Mouse (Mus musculus): ENCODE data around the gene Becn1. TPM values are rescaled to one million over a fixed set of nuclear protein-coding genes. Genes with fewer than 3 reads are reported as not detected.

The Becn1 gene
- total and polyA plus RNA-seq, 3 experiments, result 46.3 to 148 (median 97.7) TPM

GRCm38 (mm10) chr11:101277381-101278222 lies 24.5 kb downstream of the Becn1 start:
- Histone ChIP-seq H3K4me1 (ENCODE audit: insufficient read depth, low read depth, low read length) (peaks cover 53% of the 10 kb centered on the region), H3K4me3 (ENCODE audit: low read depth, low read length) (peak overlapping the region; percentile 91), H3K9me3 (replicated peaks) (no peaks in the 10 kb centered on the region), H3K27me3 (ENCODE audit: insufficient read depth, low read length) (no peaks in the 10 kb centered on the region), H3K36me3 (replicated peaks) (peaks cover 52% of the 10 kb centered on the region)
- ATAC-seq (ENCODE audit: extremely low read depth, insufficient number of reproducible peaks, low FRiP score, poor library complexity, severe bottlenecking) (peak; percentile 55), DNase-seq (ENCODE audit: low spot score) (peak; percentile 62)
- TF ChIP-seq GATA2 (IDR thresholded peaks at IDR 0.05; ENCODE audit: borderline replicate concordance, low read depth, low read length), result no peak
- TF ChIP-seq TAL1 (conservative IDR thresholded peaks at IDR 0.05; ENCODE audit: low read depth, low read length), result no peak
- no peak for TF ChIP-seq CTCF (IDR thresholded peaks at IDR 0.05; ENCODE audit: low read depth, low read length)
- no peak for TF ChIP-seq POLR2AphosphoS5 (IDR thresholded peaks at IDR 0.05; ENCODE audit: insufficient replicate concordance, low read depth, low read length)
- no peak for TF ChIP-seq GATA1 (IDR thresholded peaks at IDR 0.05; ENCODE audit: borderline replicate concordance, low read length)

- Histone ChIP-seq H3K4me1 (ENCODE audit: insufficient read depth, low read depth, low read length) (peaks cover 57% of the 10 kb centered on the region), H3K9me3 (replicated peaks) (no peaks in the 10 kb centered on the region), H3K27me3 (ENCODE audit: insufficient read depth, low read length) (no peaks in the 10 kb centered on the region), H3K4me3 (ENCODE audit: low read depth, low read length) (peak overlapping the region; percentile 91; the same call in 1 of the 2 replicates), H3K36me3 (replicated peaks) (peaks cover 62% of the 10 kb centered on the region)
- DNase-seq (ENCODE audit: low spot score), result no peak
- no peak for ATAC-seq (ENCODE audit: extremely low read depth, insufficient number of reproducible peaks, low FRiP score, poor library complexity, severe bottlenecking)
- TF ChIP-seq CTCF (IDR thresholded peaks at IDR 0.05; ENCODE audit: low read depth, low read length) (no peak), GATA2 (IDR thresholded peaks at IDR 0.05; ENCODE audit: borderline replicate concordance, low read depth, low read length) (no peak), GATA1 (IDR thresholded peaks at IDR 0.05; ENCODE audit: borderline replicate concordance, low read length) (no peak), TAL1 (conservative IDR thresholded peaks at IDR 0.05; ENCODE audit: low read depth, low read length) (no peak), POLR2AphosphoS5 (IDR thresholded peaks at IDR 0.05; ENCODE audit: insufficient replicate concordance, low read depth, low read length) (no peak)
Measured at GRCm38 (mm10) chr11:101276319-101277070, 25.6 kb downstream of the Becn1 start.

DNA sequence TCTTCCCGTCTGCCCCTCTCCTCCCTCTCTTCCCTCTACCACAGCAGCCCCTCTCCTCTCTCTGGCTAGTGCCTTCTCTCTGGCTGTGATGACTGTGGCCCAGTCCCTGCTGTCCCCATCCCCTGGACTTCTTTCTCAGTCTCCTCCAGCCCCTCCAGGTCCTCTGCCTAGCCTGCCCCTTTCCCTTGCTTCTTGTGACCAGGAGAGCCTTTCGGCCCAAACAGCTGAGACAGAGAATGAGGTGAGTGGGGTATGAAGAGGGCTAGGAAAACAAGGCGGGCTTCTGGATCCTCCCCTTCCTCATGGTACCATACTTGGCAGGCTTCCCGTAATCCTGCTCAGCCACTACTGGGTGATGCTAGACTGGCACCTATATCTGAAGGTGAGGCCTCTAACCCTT lies 26.8 kb downstream of the Becn1 start:
- no peaks in the 10 kb centered on the region for H3K27me3 ChIP-seq (ENCODE audit: insufficient read depth, low read length)
- no peak for DNase-seq (ENCODE audit: low spot score)
- no peak for ATAC-seq (ENCODE audit: extremely low read depth, insufficient number of reproducible peaks, low FRiP score, poor library complexity, severe bottlenecking)
- TF ChIP-seq GATA1 (IDR thresholded peaks at IDR 0.05; ENCODE audit: borderline replicate concordance, low read length) (no peak), TAL1 (conservative IDR thresholded peaks at IDR 0.05; ENCODE audit: low read depth, low read length) (no peak), POLR2AphosphoS5 (IDR thresholded peaks at IDR 0.05; ENCODE audit: insufficient replicate concordance, low read depth, low read length) (no peak), CTCF (IDR thresholded peaks at IDR 0.05; ENCODE audit: low read depth, low read length) (no peak), GATA2 (IDR thresholded peaks at IDR 0.05; ENCODE audit: borderline replicate concordance, low read depth, low read length) (no peak)
- H3K9me3 ChIP-seq (replicated peaks), result no peaks in the 10 kb centered on the region
- no peak overlapping the region for H3K4me3 ChIP-seq (ENCODE audit: low read depth, low read length)
- H3K4me1 ChIP-seq (ENCODE audit: insufficient read depth, low read depth, low read length), result peaks cover 62% of the 10 kb centered on the region
- peaks cover 73% of the 10 kb centered on the region for H3K36me3 ChIP-seq (replicated peaks)

- Histone ChIP-seq H3K4me3 (ENCODE audit: low read depth, low read length) (no peak overlapping the region), H3K36me3 (replicated peaks) (peaks cover 91% of the 10 kb centered on the region), H3K9me3 (replicated peaks) (no peaks in the 10 kb centered on the region), H3K27me3 (ENCODE audit: insufficient read depth, low read length) (no peaks in the 10 kb centered on the region), H3K4me1 (ENCODE audit: insufficient read depth, low read depth, low read length) (peaks cover 65% of the 10 kb centered on the region)
- TF ChIP-seq GATA2 (IDR thresholded peaks at IDR 0.05; ENCODE audit: borderline replicate concordance, low read depth, low read length) (no peak), CTCF (IDR thresholded peaks at IDR 0.05; ENCODE audit: low read depth, low read length) (no peak), GATA1 (IDR thresholded peaks at IDR 0.05; ENCODE audit: borderline replicate concordance, low read length) (no peak), TAL1 (conservative IDR thresholded peaks at IDR 0.05; ENCODE audit: low read depth, low read length) (no peak), POLR2AphosphoS5 (IDR thresholded peaks at IDR 0.05; ENCODE audit: insufficient replicate concordance, low read depth, low read length) (no peak)
- DNase-seq (ENCODE audit: low spot score), result no peak
- no peak for ATAC-seq (ENCODE audit: extremely low read depth, insufficient number of reproducible peaks, low FRiP score, poor library complexity, severe bottlenecking)
Measured at GRCm38 (mm10) chr11:101272446-101272845, 29.6 kb downstream of the Becn1 start.

GRCm38 (mm10) chr11:101269577-101270116 lies 32.4 kb downstream of the Becn1 start:
- Histone ChIP-seq H3K4me3 (ENCODE audit: low read depth, low read length) (peak overlapping the region; percentile 3; the same call in 1 of the 2 replicates), H3K4me1 (ENCODE audit: insufficient read depth, low read depth, low read length) (peaks cover 43% of the 10 kb centered on the region), H3K27me3 (ENCODE audit: insufficient read depth, low read length) (no peaks in the 10 kb centered on the region), H3K9me3 (replicated peaks) (no peaks in the 10 kb centered on the region), H3K36me3 (replicated peaks) (peaks cover 88% of the 10 kb centered on the region)
- TF ChIP-seq GATA1 (IDR thresholded peaks at IDR 0.05; ENCODE audit: borderline replicate concordance, low read length) (no peak), TAL1 (conservative IDR thresholded peaks at IDR 0.05; ENCODE audit: low read depth, low read length) (peak; percentile 15; the same call in 1 of the 2 replicates)
- ATAC-seq (ENCODE audit: extremely low read depth, insufficient number of reproducible peaks, low FRiP score, poor library complexity, severe bottlenecking) (no peak), DNase-seq (ENCODE audit: low spot score) (no peak)

DNA sequence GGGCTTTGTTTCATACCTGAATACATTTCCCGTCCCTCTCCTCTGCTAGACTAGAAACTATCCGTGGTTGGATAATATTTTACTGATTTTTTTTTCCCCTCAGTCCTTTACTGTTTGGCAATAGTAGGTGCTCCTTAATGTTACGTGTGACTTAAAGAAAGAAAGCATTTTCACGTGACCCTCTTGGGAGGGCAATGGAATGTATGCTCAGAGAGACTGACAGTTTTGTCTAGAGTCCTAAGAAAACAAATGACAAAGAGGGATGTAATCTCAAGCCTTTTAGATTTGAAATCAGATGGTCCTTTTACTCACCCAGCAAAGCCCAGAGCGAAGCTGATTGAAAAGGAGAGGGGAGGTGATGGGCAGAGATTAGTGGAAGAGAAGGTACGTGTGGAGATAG lies 36.2 kb downstream of the Becn1 start:
- Histone ChIP-seq H3K27me3 (ENCODE audit: insufficient read depth, low read length) (no peaks in the 10 kb centered on the region), H3K4me3 (ENCODE audit: low read depth, low read length) (no peak overlapping the region), H3K36me3 (replicated peaks) (peaks cover 74% of the 10 kb centered on the region), H3K4me1 (ENCODE audit: insufficient read depth, low read depth, low read length) (peaks cover 59% of the 10 kb centered on the region), H3K9me3 (replicated peaks) (no peaks in the 10 kb centered on the region)
- ATAC-seq (ENCODE audit: extremely low read depth, insufficient number of reproducible peaks, low FRiP score, poor library complexity, severe bottlenecking), result no peak
- TF ChIP-seq POLR2AphosphoS5 (IDR thresholded peaks at IDR 0.05; ENCODE audit: insufficient replicate concordance, low read depth, low read length), result no peak
- TF ChIP-seq TAL1 (conservative IDR thresholded peaks at IDR 0.05; ENCODE audit: low read depth, low read length), result no peak
- TF ChIP-seq GATA2 (IDR thresholded peaks at IDR 0.05; ENCODE audit: borderline replicate concordance, low read depth, low read length), result no peak
- no peak for TF ChIP-seq CTCF (IDR thresholded peaks at IDR 0.05; ENCODE audit: low read depth, low read length)
- TF ChIP-seq GATA1 (IDR thresholded peaks at IDR 0.05; ENCODE audit: borderline replicate concordance, low read length), result no peak
- DNase-seq (ENCODE audit: low spot score), result no peak

Measured in G1E (cell line).